Mouse (Mus musculus): Measurements from ENCODE around the gene Olfr823. TPM values are rescaled to one million over a fixed set of nuclear protein-coding genes. Genes with fewer than 3 reads are reported as not detected.
"Not testable (repeated sequence)": the region's sequence is repeated elsewhere in the genome, so short reads cannot be mapped to it uniquely, and the experiment has no call there.

Olfr823 gene
- not detected for total RNA-seq (2022)

DNA sequence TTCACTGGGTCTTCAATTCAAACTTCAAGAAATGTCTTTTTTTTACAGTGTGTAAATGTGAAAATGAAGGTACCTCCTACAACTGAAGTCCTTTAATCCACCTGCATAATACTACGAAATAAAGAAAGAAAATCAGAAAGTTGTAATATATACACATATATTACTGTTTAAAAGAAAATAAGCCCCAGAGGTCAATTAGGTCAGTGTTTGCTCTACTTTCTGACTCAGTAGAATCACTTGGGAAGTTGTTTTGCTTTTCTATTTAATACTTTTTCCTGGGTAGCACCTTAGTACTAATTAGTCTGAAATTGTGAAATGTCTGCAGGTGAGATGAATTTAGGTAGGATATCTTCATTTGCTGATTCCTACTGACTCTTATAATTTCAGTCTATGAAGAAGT, at the start of gene Olfr823:
Olfr823 (minus strand) TSS at position 101 of the 400 bp plus-strand sequence.
- DNase-seq, result not testable (repeated sequence)

DNA sequence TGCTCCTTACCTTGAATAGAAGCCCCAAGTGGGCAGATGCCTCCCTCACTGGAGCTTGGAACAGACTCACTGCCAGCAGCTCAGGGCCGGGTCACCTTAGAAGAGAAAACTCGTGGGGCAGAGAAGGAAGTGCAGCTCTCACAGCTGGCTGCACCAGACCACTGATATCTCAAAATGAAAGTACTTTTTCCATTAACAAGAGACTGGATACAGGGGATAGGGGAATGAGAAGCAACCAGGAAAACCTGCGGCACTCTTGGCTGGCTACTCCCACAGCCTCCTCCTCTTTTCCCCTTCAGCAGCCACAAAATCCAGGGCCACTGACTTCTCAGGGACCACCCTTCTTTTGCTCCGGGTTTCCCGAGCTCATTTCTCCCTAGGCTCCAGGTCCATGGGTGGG, 28.9 kb upstream of the Olfr823 start:
- no peak for DNase-seq

DNA sequence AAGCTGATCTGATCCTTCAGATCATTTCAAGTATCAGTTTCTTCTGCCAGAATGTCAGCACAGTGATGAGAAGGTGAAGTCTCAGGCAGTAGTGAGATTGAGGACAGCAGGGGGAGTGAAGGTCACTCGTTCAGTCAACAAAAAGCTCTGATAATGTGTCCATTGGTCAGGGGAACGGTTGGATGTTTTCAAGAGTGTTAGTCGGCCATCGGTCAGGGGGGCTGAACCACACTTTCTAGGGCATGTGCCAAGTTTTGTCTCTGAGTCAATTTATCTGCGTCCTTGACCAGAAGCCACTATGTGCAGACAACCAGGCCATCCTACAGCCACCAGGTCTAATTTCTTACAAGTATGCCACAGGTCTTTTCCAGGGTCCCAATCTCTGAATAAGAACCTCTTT, 27.3 kb upstream of the Olfr823 start:
- DNase-seq, result peak; percentile 40

DNA sequence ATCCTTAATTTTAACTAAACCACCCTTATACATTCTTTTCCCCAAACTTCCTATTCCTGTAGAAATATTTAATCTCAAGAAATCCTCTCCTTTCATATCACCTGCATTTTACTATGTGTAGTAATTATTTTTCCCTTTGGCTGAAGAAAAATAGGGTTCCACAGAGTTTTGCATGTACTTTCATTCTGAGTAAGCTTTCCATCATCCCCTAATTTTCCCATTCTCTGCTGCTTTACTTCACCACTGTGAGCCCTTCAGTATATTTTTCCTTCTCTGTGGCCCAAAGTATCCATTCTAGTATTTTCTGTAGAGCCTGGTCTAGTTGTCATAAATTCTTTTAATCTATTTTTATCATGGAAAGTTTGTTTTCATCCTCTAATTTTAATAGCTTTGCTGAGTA, 19.6 kb upstream of the Olfr823 start:
- no peak for DNase-seq

DNA sequence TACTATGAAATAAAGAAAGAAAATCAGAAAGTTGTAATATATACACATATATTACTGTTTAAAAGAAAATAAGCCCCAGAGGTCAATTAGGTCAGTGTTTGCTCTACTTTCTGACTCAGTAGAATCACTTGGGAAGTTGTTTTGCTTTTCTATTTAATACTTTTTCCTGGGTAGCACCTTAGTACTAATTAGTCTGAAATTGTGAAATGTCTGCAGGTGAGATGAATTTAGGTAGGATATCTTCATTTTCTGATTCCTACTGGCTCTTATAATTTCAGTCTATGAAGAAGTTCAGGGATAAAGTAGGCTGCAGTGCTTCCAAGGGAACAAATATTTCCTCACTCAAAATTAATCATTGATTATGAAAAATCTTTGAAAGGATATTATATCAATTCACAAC, 14.7 kb upstream of the Olfr823 start, which contains the start of gene Olfr824:
Olfr824 (minus strand) TSS at position 101 of the 400 bp plus-strand sequence.
- DNase-seq, result not testable (repeated sequence)

DNA sequence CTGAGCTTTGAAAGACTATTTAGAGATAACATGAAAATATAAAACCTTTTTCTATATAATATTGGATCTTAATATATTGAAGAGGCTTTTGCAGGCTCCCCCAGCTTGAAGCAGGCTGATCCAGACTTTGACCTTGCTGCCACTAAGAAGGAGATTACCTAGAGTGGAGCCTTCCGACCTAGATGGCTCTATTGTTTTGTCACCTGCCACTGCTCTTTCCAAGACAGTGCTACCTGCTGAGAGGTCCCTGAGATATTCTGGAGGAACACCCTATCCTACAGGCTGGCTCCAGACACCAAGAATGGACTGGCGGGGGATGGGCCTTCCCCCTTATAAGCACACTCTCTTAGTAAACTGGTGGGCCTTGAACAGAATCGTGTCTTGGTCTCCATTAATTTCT, 862 bp upstream of the Olfr823 start:
- not testable (repeated sequence) for DNase-seq

DNA sequence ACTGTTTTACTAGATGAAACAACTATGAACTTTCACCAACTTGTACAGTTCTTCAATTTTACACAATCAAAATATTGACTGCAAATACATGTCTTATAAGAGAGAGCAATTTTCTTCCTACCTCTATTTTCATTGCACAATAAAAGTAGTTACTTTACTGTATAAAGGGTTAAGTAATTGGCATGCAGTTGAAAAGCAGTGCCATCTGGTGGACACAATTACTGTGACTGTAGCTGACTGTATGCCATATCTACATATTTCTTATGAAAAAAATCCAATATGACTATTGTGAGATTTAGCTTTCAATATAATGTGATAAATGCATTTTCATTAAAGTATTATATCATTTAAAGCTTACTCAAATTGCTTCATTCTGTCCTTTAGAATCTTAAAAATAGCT, 19.1 kb downstream of the Olfr823 start:
- DNase-seq, result no peak

DNA sequence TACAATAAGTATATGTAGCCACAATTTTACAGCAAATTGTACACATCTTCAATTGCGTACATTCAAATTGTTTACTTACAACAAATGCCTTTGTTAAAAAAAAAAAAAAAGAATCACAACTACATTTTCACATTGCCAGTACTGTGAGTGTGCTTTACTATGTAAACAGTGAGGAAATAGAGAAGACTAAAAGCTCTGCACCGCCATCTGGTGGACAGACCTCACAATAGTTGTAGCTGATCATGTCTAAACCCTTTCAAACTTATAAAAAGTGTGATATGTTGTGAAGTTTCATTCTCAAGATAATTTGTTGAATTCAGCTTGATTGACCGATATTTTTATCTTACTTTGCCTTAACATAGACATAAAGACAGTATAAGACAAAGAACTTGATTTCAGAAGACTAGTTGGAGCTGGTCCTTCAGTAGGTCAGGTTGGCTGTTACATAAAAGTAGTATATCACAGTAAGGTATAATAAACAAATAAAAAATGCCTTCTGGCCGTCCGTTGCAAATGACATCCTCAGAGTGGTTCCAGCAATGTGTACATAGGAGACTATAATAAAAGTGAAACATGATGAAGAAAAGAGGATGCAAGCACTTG, 22.2 kb downstream of the Olfr823 start:
- DNase-seq, result no peak

DNA sequence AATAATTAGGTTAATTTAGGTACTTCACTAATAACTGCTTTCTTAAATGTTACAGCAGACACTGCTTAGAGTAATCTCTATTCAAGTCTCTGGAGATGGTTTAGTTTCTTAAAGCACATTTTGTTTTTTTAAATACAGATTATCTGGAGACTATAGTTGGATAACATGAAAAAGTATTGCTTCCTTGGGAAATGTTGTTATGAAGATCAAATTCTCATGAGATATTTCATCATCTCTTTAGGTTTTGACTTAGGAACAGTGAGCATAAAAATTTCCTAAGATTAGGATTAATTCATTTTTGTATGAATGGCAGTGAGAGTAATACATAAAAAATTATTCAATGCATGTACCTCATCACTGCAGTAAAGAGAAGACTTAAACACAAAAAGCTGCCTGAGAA, 44.3 kb downstream of the Olfr823 start, which contains the start of gene Olfr822:
Olfr822 (plus strand) TSS at position 301 of the 400 bp plus-strand sequence.
- no peak for DNase-seq

Other genes starting within 250 kb of the Olfr823 start
- gene Olfr814, start 235.5 kb downstream of the Olfr823 start, total RNA-seq (2022), result not detected
- under 1 TPM in 1 of 4 experiments, not detected in 3; 0.32 TPM for gene Olfr815, start 209.5 kb downstream of the Olfr823 start, total RNA-seq (2022)
- gene Olfr816, start 199.8 kb downstream of the Olfr823 start, total RNA-seq (2022), result not detected
- gene Olfr818, start 166.3 kb downstream of the Olfr823 start, total RNA-seq (2022), result not detected
- gene Olfr819, start 148.1 kb downstream of the Olfr823 start, total RNA-seq (2022), result not detected
- not detected for gene Olfr247, start 139.2 kb downstream of the Olfr823 start, total RNA-seq (2022)
- not detected for gene Gm10310, start 130.3 kb downstream of the Olfr823 start, total RNA-seq (2022)
- gene Olfr820, start 102.8 kb downstream of the Olfr823 start, total RNA-seq (2022), result not detected
- not detected for gene Olfr821, start 85.0 kb downstream of the Olfr823 start, total RNA-seq (2022)
- gene Olfr822, start 44.2 kb downstream of the Olfr823 start, total RNA-seq (2022), result not detected
- not detected for gene Olfr824, start 14.6 kb upstream of the Olfr823 start, total RNA-seq (2022)
- gene Olfr825, start 51.4 kb upstream of the Olfr823 start, total RNA-seq (2022), result not detected
- gene Olfr826, start 68.8 kb upstream of the Olfr823 start, total RNA-seq (2022), result not detected
- gene Olfr827, start 99.0 kb upstream of the Olfr823 start, total RNA-seq (2022), result not detected
- gene Neurod4, start 164.9 kb upstream of the Olfr823 start, total RNA-seq (2022), result 1 to 10 TPM in 3 of 4 experiments, under 1 TPM in 1; 0.45 to 2.2 (median 1.4) TPM
- gene Tespa1, start 207.5 kb upstream of the Olfr823 start, total RNA-seq (2022), result under 1 TPM in 3 of 4 experiments, not detected in 1; 0.46 to 0.91 (median 0.80) TPM